Mouse (Mus musculus) cerebellum, postnatal 10 days (tissue): Measurements from ENCODE around the gene Taf15.
"Not testable (repeated sequence)": the region's sequence is repeated elsewhere in the genome, so short reads cannot be mapped to it uniquely, and the experiment has no call there.

Experiments
- DNase-seq, 2 experiments: peaks; one replicate each; pipeline ENCODE4 v3.0.0; 2021; ENCODE audit warnings: mixed read lengths in 2 of 2

Gene Taf15

GRCm38 (mm10) chr11:83540931-83541330, 68.0 kb downstream of the Taf15 start:
- DNase-seq = no peak

GRCm38 (mm10) chr11:83541415-83541814, 68.5 kb downstream of the Taf15 start:
- no peak for DNase-seq

GRCm38 (mm10) chr11:83544214-83544613, 71.3 kb downstream of the Taf15 start:
- DNase-seq = peak in 1 of 2 experiments; percentile 25

- no peak for DNase-seq
These were observed 77.3 kb downstream of the Taf15 start for GRCm38 (mm10) chr11:83550186-83550632.

- not testable (repeated sequence) for DNase-seq
These were observed 78.2 kb downstream of the Taf15 start for GRCm38 (mm10) chr11:83551037-83551436.

GRCm38 (mm10) chr11:83551668-83552067, 78.8 kb downstream of the Taf15 start:
- DNase-seq = no peak
